Mouse (Mus musculus): ENCODE results near the gene Gpr171. TPM values are rescaled to one million over a fixed set of nuclear protein-coding genes. Genes with fewer than 3 reads are reported as not detected.

Gpr171 gene
- total and polyA plus RNA-seq, 2 experiments from 2014 or later: 0.78 TPM; not detected in 1

DNA sequence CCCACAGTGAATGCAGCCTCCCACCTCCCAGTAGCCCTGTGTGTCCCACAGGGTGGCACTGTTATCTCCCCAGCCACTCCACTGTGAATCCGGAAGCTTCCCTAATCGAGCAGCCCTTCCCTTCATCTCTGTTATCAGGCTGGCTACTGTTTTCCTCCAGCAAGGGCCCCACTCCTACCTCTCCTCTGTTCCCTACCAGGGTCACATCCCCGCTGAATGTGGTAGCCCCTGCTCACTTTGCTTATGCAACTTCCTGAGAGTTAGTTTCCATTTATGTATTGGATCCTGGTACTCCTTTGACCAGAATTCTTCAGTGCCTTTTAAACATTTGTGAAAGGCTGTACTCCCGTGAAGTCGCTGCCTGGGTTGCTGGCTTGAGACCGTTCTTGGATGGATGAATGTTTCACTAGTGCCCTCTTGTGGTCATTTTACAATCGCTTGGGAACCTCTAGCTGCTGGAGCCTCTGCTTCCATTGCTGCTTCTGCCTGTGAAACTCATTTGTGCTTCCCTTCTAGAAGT lies 42.5 kb downstream of the Gpr171 start:
- TF ChIP-seq CTCF (IDR thresholded peaks at IDR 0.05; ENCODE audit: low read depth): peak; percentile 90

GRCm38 (mm10) chr3:59054834-59055535 lies 46.6 kb downstream of the Gpr171 start:
- no peaks in the 10 kb centered on the region for H3K36me3 ChIP-seq (ENCODE audit: insufficient read depth, low read length)
- H3K9ac ChIP-seq (replicated peaks; ENCODE audit: low read length): no peak overlapping the region
- ATAC-seq: no peak
- no peak for DNase-seq (ENCODE audit: low spot score)
- H3K9me3 ChIP-seq (ENCODE audit: low read length): no peaks in the 10 kb centered on the region
- H3K27me3 ChIP-seq (ENCODE audit: insufficient read depth, low read length): no peaks in the 10 kb centered on the region
- no peak overlapping the region for H3K4me2 ChIP-seq (ENCODE audit: low read depth, low read length)
- TF ChIP-seq CTCF (IDR thresholded peaks at IDR 0.05; ENCODE audit: low read depth): no peak
- H3K4me3 ChIP-seq (ENCODE audit: low read length): no peak overlapping the region
- no peaks in the 10 kb centered on the region for H3K4me1 ChIP-seq (ENCODE audit: insufficient read depth, low read length)
- 85% methylated on average over 17 of the region's 17 CpGs for WGBS
- no peak overlapping the region for H3K27ac ChIP-seq

More for the DNA sequence above, 42.5 kb downstream of the Gpr171 start:
- Histone ChIP-seq H3K36me3 (ENCODE audit: insufficient read depth, low read length) (no peaks in the 10 kb centered on the region), H3K9me3 (ENCODE audit: low read length) (no peaks in the 10 kb centered on the region), H3K4me3 (ENCODE audit: low read length) (no peak overlapping the region), H3K9ac (replicated peaks; ENCODE audit: low read length) (no peak overlapping the region), H3K4me1 (ENCODE audit: insufficient read depth, low read length) (no peaks in the 10 kb centered on the region), H3K27ac (no peak overlapping the region), H3K4me2 (ENCODE audit: low read depth, low read length) (peak overlapping the region; percentile 14; the same call in 1 of the 2 replicates), H3K27me3 (ENCODE audit: insufficient read depth, low read length) (no peaks in the 10 kb centered on the region)
- ATAC-seq (peak; percentile 92), DNase-seq (ENCODE audit: low spot score) (peak; percentile 94)
- WGBS: 2% methylated on average over 7 of the region's 7 CpGs

Other genes starting within 250 kb of the Gpr171 start
- gene Clrn1, start 216.5 kb downstream of the Gpr171 start, total RNA-seq (2014; rRNA removed): 3.3 and 7.1 TPM in 2 replicates
- 3.7 TPM in 2 replicates for gene Clrn1, start 216.5 kb downstream of the Gpr171 start, polyA plus RNA-seq (2015; fragmentation: Nextera tagmentation; extraction: Ambion mirVana)
- gene Med12l, start 96.0 kb downstream of the Gpr171 start, total RNA-seq (2014; rRNA removed): 14.5 and 20.5 TPM in 2 replicates
- 3.3 and 4.1 TPM in 2 replicates for gene Med12l, start 96.0 kb downstream of the Gpr171 start, polyA plus RNA-seq (2015; fragmentation: Nextera tagmentation; extraction: Ambion mirVana)
- gene P2ry14, start 51.8 kb upstream of the Gpr171 start, total RNA-seq (2014; rRNA removed): 1.7 and 3.0 TPM in 2 replicates
- gene P2ry14, start 51.8 kb upstream of the Gpr171 start, polyA plus RNA-seq (2015; fragmentation: Nextera tagmentation; extraction: Ambion mirVana): 4.4 and 4.6 TPM in 2 replicates
- gene Gpr87, start 93.3 kb upstream of the Gpr171 start, total RNA-seq (2014; rRNA removed): not detected in 2 replicates
- 0.13 TPM in 1 of 2 replicates, not detected in the other for gene Gpr87, start 93.3 kb upstream of the Gpr171 start, polyA plus RNA-seq (2015; fragmentation: Nextera tagmentation; extraction: Ambion mirVana)
- 3.6 and 4.4 TPM in 2 replicates for gene P2ry13, start 109.1 kb upstream of the Gpr171 start, total RNA-seq (2014; rRNA removed)
- 2.2 and 2.5 TPM in 2 replicates for gene P2ry13, start 109.1 kb upstream of the Gpr171 start, polyA plus RNA-seq (2015; fragmentation: Nextera tagmentation; extraction: Ambion mirVana)
- gene P2ry12, start 161.1 kb upstream of the Gpr171 start, total RNA-seq (2014; rRNA removed): 8.3 and 17.8 TPM in 2 replicates
- 15.4 TPM in 2 replicates for gene P2ry12, start 161.1 kb upstream of the Gpr171 start, polyA plus RNA-seq (2015; fragmentation: Nextera tagmentation; extraction: Ambion mirVana)
- 7.1 TPM in 2 replicates for gene Igsf10, start 242.6 kb upstream of the Gpr171 start, total RNA-seq (2014; rRNA removed)
- gene Igsf10, start 242.6 kb upstream of the Gpr171 start, polyA plus RNA-seq (2015; fragmentation: Nextera tagmentation; extraction: Ambion mirVana): 6.2 and 6.7 TPM in 2 replicates